Mouse (Mus musculus): ENCODE data around the gene Irf4.
A peak's percentile ranks its signal among the peaks of the same experiment; 100 is the strongest.

The Irf4 gene

DNA sequence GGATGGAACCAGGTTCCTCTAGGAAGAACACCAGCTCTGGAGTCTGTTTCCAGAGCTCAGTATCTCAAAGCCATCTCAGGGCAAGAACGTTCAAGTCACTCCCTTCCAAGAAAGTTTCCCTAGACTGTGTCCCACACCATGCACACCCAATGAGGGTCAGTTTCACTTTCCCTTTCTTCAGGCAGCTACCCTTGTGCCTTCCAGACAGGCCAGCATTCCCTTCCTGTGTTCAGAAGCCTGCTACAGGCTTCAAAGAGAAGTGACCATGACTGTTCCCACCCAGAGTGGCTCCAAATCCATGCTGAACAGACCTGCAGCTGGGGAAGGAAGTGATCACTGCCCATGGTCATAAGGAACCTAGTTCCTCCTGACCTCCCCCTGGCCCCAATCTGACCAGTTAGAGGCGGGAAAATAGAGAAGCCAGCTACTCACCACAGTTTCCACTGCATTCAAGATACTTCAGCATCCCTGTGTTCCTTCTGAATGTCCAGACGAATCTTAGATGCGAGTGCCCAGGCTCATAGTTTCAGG, 10.7 kb upstream of the Irf4 start:
- no peak for DNase-seq (ENCODE audit: low read depth, low spot score)

DNA sequence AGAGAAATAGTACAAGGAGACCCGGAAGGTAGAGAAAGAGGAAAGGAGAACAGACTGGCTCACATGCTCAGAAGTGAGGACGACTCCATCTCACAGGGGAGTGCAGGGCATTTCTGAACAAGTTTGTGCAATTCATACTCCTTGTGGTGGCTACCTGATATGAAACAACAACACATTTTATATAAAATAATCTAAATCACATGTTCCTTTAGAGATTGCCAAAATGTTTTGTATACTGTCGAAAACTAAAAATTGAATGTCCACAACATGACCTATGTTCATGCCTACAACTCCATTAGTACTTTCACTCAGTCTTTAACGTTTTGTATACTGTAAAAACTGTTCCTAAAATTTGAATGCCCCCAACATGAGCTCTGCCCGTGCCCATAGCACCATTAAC, 7.9 kb upstream of the Irf4 start:
- DNase-seq (ENCODE audit: low read depth, low spot score) = no peak

DNA sequence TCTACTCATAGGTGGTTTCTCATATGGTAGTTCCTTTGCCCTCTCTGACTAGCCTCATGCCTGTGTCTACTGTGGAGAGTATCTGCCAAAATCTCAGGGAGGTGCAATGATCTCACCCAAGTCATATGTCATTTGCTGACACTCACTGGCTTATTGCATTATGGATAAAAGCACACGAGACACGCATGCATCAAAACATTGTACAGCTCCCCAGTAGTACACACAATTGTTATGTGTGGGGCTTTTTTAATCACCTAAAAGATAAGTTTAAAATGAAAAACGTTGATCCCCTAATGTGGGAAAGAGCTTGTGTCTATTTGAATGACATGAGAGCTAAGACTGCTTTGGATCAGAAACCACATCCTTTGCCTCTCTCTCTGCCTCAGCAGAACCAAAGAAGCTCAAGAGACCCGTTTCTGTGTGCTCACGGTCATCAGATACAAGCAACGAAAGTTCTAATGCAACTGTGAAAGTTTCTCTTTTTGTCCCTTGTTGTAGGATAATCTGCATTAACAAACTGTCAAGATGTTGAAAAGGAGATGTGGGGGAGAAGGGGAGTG, 6.5 kb upstream of the Irf4 start:
- DNase-seq (ENCODE audit: low read depth, low spot score) = peak; percentile 59

DNA sequence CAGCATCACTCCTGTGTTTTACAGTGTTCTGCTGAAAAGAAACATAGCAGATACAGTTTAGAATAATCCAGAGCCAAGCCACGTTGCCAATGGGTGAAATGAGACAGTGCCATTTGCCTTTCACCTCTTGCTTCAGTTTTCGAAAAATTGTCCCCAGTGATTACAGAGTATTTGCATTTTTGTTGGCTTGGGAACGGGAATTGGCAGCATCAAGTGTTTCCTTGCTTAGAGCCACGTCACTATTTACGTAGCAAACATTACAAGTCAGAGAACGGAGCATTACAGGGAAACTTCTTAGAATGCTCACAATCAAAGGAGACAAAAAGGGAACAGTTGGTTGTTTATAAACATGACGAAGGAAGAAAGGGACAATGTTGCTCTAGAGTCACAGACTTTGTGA, 3.9 kb upstream of the Irf4 start:
- no peak for DNase-seq (ENCODE audit: low read depth, low spot score)

DNA sequence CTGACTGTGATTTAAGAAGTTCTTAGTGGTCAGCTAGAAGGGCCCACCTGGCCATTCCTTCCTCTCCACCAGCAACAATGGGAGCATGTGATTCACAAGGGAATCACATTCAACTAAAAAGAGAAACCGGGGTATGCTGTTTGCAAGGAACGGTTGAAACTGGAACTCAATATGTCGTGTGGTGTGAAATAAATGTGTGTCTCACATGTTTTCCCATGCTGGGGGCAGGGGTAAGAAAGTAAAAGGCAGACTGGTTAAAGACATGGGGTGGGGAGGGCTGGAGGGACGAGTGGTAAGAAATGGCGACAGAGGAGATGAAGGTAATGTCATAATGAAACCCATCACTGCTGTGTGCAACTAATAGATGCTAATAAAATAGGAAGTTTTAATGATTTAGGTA, 2.0 kb upstream of the Irf4 start:
- no peak for DNase-seq (ENCODE audit: low read depth, low spot score)

DNA sequence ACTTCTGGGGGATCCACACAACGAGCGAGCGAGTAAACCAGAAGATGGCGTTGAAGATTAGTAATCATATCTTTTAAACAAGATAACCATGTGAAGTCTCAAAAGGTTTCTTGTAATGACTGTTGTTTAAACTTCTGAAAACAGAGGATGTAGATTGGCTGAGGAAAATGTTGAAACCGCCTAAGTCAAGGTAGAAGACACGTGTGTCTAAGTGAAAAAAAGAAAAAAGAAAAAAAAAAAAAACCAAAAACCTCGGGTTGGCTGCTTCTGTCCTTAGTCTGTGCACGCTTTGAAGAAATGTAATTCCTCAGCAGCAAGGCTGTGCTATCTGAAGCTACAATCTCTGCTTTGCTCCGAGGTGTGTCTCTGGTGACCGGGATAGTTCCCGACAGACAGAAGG, 1.5 kb upstream of the Irf4 start:
- peak; percentile 80 for DNase-seq (ENCODE audit: low read depth, low spot score)

DNA sequence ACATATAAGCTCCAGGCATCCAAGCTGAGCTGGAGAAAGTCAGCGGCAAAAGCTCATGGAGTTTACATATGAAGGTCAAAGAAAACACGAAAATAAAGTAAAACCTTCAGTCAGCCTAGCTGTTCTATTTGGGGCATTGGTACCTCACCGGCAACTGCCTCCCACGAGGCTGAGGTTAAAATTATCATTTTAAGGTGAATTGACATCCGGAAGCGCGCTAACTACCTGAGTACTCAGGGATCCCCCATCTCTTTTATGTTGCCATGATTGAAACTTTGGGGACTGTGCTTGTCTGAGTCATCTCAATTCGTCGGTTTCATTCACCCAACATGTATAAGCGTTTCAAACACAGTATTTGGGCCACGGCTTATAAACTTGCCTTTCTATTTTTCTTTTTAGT, 705 bp upstream of the Irf4 start:
- DNase-seq (ENCODE audit: low read depth, low spot score) = peak; percentile 83

DNA sequence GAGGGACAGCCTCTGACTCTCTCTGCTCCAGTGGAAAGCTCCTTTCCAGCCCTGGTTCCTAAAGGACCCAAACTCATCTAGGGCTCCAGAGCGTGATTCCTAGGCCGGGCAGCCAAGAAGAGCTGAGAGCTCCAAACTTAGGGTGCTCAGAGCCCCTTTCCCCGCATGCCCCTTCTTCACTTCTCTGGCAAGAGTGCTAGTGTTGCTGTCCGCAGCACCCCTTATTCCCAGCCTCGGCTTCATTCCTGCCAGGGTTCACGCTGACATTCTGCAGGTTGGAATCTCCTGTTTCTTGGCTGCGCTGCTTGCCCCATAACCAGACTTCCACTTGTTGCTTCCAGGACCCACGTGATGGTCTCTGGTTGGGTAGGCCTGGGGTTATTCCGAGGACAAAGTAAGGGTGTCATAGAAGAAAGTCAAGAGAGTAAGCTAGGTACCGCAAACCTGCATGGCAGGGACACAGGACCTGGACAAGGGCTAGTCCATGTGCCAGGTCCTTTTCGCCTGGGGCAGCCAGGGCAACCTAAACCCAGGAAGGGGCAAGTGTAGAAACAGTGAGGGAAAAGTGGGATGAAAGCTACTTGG, 623 bp downstream of the Irf4 start:
- peak; percentile 48 for DNase-seq (ENCODE audit: low read depth, low spot score)

DNA sequence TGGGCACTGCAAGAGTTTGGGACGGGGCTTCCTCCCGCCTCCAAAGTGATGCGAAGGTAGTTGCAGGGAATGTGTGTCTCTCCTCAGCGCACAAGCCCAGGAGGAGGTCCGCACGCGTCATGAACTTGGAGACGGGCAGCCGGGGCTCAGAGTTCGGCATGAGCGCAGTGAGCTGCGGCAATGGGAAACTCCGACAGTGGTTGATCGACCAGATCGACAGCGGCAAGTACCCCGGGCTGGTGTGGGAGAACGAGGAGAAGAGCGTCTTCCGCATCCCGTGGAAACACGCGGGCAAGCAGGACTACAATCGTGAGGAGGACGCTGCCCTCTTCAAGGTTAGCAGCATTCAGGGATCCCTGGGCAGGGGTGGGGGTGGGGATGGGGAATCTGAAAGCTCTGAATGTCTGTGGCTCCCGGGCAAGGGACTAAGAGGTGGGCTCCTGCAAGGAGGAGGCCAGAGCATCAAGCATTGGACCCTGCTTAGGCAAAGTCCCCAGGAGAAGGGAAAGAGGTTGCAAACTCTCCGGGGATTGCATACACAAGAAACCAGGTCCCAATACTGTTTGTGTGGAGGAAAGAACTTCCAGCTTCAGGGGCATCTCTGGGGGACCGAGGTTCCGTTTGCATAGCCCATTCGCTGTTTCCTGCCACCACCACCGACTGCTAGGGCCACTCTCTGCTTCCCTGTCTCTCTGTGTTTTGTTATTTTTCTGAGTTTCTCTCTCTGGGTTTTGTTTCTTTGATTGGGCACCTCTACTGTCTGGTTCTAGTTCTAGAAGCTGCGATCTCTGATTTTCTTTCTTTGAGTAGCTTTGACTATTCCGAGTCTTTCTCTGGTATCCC, 1.7 kb downstream of the Irf4 start:
- peak; percentile 62 for DNase-seq (ENCODE audit: low read depth, low spot score)

DNA sequence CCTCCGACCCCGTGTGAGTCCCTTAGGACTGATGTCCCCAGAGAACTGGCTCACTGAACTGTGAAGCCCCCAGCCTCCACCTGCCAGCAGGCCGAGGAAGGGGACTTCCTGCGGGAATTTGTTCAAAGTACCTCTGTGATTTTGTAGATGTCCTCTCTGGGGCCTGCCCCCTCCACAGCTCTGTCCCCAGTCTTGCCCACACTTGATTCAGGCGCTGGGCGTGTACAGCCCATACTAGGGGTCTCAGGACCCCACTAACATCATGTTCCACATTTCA, 2.2 kb downstream of the Irf4 start:
- no peak for DNase-seq (ENCODE audit: low read depth, low spot score)

DNA sequence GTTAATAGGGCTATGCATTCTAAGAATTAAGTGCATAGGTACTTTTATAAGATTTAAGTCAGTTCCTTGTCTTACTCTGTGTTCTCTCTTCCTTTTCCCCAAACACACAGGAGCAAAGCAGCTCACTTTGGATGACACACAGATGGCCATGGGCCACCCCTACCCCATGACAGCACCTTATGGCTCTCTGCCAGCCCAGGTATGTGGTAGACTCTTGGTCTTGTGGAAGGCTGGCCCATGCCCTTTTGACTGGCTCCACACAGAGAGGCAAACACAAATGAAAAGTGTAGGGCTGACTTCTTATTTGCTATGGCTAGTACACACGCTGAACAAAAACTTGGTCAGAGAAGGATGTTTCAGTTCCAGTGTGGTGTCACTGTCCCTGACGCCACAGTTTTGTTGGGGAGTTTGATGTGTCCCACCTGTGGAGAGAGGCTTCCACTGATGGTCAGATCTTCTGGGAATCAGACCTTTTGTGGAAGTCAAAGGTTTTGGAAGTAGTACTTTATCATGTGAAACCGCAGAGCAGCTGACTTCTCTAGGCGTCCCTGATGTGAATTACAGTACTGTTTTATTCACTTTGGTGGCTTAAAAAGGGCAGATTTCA, 3.7 kb downstream of the Irf4 start:
- peak; percentile 13 for DNase-seq (ENCODE audit: low read depth, low spot score)

DNA sequence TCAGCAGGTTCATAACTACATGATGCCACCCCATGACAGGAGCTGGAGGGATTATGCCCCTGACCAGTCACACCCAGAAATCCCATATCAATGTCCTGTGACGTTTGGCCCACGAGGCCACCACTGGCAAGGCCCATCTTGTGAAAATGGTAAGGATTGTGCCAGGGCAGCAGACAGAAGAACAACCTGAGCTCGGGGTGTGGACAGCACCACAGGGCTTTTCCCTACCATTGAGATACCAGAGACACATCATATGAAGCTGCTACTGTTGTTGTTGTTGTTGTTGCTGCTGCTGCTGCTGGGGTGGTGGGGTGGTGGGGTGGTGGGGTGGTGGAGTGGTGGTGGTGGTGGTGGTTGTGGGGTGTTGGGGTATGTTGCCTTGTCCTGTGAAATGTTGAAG, 4.4 kb downstream of the Irf4 start:
- no peak for DNase-seq (ENCODE audit: low read depth, low spot score)

DNA sequence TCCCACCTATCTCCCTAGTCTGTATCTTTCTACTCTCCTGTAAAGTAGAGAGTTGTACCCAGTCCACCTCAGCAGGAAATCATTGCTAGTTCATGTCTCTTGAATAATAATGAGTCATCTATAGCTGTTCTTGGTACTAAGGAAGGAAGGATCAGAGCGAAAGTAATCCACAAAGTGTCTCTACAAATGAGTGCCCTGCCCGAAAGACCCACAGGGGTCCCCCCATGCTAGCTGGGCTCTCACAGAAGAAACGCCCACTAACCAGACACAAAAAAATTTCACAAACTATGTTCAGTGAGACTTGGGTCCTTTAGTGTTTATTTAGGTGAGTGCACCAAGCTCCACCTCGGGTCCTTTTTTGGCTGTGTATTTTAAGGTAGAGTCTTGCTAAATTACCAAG, 5.0 kb downstream of the Irf4 start:
- DNase-seq (ENCODE audit: low read depth, low spot score) = peak; percentile 27

DNA sequence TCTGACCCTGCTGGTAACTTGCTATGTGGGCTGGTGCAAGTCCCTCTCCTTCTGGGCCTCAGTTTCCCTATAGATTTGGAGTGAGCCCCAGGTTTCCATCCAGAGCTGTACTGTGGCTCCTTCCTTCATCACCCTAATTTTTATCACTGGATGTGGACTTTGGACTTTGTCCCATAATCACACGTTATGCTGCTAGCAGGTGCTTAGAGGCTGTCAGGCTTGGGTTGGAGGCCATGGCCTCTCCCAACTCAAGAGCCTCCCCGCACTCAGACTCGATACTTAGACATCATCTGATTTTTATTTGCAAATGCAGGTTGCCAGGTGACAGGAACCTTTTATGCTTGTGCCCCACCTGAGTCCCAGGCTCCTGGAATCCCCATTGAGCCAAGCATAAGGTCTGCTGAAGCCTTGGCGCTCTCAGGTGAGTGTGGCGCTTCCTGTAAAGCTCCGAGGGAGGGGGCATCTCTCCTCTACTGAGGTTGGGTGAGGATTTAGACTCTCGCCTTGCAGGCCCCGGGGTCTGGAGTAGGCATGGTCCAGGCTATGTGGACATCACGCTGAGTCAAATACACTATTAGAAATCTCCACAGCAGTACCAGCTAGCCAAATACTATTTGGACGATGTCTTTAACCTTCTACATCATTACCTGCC, 5.9 kb downstream of the Irf4 start:
- peak; percentile 17 for DNase-seq (ENCODE audit: low read depth, low spot score)

DNA sequence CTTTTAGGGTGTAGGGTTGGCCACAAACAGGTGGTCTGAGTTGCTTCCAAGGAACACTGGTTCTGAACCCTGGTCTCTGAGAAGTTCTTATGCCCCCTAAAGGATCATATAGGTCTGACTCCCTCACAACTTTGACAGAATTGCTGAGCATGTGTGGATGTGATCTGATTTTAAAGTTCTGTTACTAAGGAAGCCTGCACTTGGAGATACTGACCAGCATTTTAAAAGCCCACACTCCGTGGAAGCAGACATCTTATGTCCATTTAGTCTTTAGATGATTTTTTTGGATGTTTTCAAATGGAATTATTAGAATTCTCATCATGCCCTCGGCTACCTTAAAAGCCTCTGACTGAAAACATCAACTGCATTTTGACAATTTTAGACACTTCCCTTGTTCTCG, 6.6 kb downstream of the Irf4 start:
- no peak for DNase-seq (ENCODE audit: low read depth, low spot score)

DNA sequence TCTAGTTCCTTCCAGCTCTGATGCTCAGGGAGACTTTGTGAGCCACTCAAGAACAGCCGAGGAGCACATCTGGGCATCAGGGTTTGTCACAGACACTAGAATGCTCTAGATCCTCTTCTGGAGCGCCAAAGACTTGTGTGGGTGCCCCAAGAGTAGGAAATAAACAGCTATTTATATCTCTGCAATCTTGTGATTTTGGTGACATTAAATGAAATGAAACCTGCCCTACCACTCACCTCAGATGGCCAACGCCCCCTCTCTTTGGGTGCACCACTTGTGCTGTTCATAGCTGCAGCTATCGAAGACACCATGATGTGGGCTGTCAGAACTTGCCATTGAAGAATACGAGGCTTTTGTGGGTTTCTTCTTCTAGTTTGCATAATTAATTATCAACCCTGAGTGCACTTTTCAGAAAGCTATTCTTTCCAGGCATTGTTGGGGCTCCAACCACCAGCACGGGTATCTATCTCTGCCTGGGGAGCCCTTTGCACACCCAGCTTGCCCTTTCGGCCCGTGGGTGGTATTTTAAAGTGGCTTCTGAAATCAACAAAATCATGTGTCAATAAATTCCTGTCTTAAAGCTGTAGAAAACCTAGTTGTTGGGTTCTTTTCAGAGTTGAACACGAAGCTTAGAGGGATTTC, 7.1 kb downstream of the Irf4 start:
- peak; percentile 49 for DNase-seq (ENCODE audit: low read depth, low spot score)

DNA sequence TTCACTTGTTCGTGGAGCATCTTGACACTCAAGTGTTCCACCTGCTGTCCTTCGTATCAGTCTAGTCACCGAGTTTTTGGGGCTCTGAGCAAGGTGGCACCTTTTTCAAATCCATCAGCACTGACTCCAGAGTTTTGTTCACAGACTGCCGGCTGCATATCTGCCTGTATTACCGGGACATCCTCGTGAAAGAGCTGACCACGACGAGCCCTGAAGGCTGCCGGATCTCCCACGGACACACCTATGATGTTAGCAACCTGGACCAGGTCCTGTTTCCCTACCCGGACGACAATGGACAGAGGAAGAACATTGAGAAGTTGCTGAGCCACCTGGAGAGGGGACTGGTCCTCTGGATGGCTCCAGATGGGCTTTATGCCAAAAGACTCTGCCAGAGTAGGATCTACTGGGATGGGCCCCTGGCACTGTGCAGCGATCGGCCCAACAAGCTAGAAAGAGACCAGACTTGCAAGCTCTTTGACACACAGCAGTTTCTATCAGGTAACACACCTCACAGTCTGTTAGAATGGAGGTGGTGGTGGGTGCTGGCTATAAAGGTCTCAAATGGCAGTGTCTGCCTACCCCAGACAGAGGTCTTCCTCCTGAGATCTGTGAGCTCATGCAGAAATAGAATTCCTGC, 8.4 kb downstream of the Irf4 start:
- no peak for DNase-seq (ENCODE audit: low read depth, low spot score)

DNA sequence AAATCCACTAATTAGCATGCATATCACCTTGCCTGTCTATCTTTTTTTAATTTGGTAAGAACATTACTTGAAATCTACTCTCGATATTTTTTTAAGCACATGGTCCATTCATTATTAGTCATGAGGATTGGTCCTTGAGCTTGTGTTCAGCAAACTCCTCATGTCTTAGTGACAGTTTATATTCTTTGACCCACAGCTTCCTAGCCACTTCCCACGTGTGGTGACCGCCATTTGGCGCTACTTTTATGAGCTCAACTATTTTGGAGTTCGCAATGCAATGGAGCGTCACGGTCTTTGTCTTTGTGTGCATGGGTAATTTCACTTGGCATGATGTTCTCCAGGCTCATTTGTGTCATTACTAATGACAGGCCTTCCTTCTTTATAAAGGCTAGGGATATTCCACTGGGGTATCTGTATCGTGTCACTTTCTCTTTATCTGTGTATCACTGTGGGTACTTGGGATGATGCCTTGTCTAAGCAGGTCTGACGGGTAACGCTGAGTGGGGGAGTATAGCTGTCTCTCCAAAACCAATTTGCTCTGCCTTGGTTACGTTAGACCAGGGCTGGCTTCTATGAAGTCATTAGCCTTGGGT, 9.9 kb downstream of the Irf4 start:
- DNase-seq (ENCODE audit: low read depth, low spot score) = peak; percentile 19

DNA sequence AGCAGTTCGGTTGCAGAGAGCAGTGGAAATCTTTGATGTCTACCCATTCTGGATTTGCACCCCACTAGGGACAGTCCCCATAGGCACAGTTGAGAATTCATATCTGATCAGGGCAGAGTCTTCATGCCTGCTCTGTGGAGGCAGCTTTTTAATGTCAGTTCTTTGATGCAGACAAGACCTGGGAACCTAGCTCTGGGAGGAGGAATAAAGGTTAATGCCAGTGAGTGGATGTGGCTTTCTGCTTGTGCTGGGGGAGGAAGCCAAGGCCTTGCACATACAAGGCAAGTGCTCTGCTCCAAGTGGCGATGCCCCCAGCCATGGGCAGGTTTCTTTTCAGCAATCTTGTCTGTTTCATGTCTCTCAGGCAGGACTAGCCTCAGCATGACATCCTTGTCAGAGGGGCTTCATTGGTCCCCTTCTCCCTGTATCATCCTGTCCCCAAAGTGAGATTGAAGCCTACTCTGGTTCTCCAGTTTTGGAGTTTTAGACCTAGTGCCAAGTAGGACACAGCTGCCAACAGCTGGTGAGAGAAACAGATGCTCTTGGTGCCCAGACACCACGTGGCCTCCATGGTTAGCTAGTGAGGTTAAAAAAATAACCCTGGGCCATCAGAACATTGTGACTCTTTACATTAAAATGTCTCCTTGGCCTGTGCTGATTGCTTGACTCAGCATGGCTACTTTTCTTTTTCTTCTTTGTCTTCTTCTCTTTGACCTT, 11.5 kb downstream of the Irf4 start:
- DNase-seq (ENCODE audit: low read depth, low spot score) = peak; percentile 84

DNA sequence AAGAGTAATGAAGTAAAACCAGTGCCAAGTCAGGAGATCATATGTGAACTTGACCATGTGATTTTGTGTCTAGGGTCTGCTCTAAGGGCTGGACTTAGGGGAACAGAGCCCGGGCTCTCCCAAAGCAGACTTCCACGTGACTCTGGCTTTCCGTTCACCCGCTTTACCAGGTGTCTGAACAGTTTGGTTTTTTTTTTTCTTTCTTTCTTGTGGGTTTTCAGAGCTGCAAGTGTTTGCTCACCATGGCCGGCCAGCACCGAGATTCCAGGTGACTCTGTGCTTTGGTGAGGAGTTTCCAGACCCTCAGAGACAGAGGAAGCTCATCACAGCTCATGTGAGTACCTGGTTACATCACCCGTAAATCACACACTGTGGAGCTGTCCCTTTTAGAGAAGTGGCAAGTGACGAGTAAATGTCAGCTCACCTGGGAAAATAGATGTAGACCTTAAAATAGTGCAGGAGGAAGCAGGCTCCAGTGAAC, 12.2 kb downstream of the Irf4 start:
- peak; percentile 75 for DNase-seq (ENCODE audit: low read depth, low spot score)

Data from CD4-positive helper T cell, adult 2 months (primary cell).